Mouse (Mus musculus) liver, embryonic 18 days (tissue): ENCODE data around the gene Wdr82. TPM values are rescaled to one million over a fixed set of nuclear protein-coding genes. Genes with fewer than 3 reads are reported as not detected.

Experiments
- polyA plus RNA-seq: library from polyadenylated mRNA; depleted of rRNA; stranded (reverse); fragments of >200 nt; gene quantifications from 2 replicates; pipeline ENCODE4 v1.2.3, GENCODE M21; 2012; rRNA removed

Wdr82 gene
- 21.6 and 22.9 TPM in 2 replicates for polyA plus RNA-seq

GRCm38 (mm10) chr9:106170556-106171345, at the start of gene Wdr82:
Wdr82 (plus strand) TSS chr9:106170928.

GRCm38 (mm10) chr9:106158037-106158491, 12.7 kb upstream of the Wdr82 start, which contains the start of gene Glyctk:
Glyctk (minus strand) TSS chr9:106158138.

GRCm38 (mm10) chr9:106199535-106200272, 29.0 kb downstream of the Wdr82 start, which contains the start of gene Ppm1m:
Ppm1m (minus strand) TSS chr9:106199746.

GRCm38 (mm10) chr9:106202819-106203636, 32.3 kb downstream of the Wdr82 start, which contains the start of gene Twf2:
Twf2 (plus strand) TSS chr9:106203108.

GRCm38 (mm10) chr9:106222261-106222851, 51.6 kb downstream of the Wdr82 start, which contains the start of gene Tlr9:
Tlr9 (plus strand) TSS chr9:106222598.

Other genes with a start within 250 kb of the Wdr82 start
- 0.06 and 0.10 TPM in 2 replicates for gene Col6a5, start 210.3 kb upstream of the Wdr82 start, polyA plus RNA-seq
- gene Col6a4, start 74.1 kb upstream of the Wdr82 start, polyA plus RNA-seq: 0.01 and 0.04 TPM in 2 replicates
- 42.9 and 44.4 TPM in 2 replicates for gene Glyctk, start 12.8 kb upstream of the Wdr82 start, polyA plus RNA-seq
- gene Ppm1m, start 28.8 kb downstream of the Wdr82 start, polyA plus RNA-seq: 15.8 and 18.3 TPM in 2 replicates
- 22.0 and 23.6 TPM in 2 replicates for gene Twf2, start 32.2 kb downstream of the Wdr82 start, polyA plus RNA-seq
- gene Tlr9, start 51.7 kb downstream of the Wdr82 start, polyA plus RNA-seq: 0.79 and 0.92 TPM in 2 replicates
- 58.8 and 90.9 TPM in 2 replicates for gene Alas1, start 77.7 kb downstream of the Wdr82 start, polyA plus RNA-seq
- gene Poc1a, start 110.1 kb downstream of the Wdr82 start, polyA plus RNA-seq: 10.0 and 10.7 TPM in 2 replicates
- gene Dusp7, start 197.7 kb downstream of the Wdr82 start, polyA plus RNA-seq: 8.4 and 8.8 TPM in 2 replicates